Mouse (Mus musculus) heart, postnatal 10 days (tissue): Measurements from ENCODE around the gene Ano6. TPM values are rescaled to one million over a fixed set of nuclear protein-coding genes. Genes with fewer than 3 reads are reported as not detected.

ENCODE experiments used
- DNase-seq, 2 experiments: peaks; one replicate each; pipeline ENCODE4 v3.0.0; 2021
- intact Hi-C: fragments of 180-260 bp; cut with DNase I; formaldehyde crosslinking; loops from one replicate; pipeline ENCODE4 v1.15.1; 2025
- total RNA-seq, 2 experiments: library from RNA; stranded (reverse); gene quantifications; 2 replicates each; pipeline ENCODE4 v1.2.3; 2021

Ano6 gene
- total RNA-seq, 2 experiments from 2014 or later, result 42.8 to 43.7 TPM

DNA sequence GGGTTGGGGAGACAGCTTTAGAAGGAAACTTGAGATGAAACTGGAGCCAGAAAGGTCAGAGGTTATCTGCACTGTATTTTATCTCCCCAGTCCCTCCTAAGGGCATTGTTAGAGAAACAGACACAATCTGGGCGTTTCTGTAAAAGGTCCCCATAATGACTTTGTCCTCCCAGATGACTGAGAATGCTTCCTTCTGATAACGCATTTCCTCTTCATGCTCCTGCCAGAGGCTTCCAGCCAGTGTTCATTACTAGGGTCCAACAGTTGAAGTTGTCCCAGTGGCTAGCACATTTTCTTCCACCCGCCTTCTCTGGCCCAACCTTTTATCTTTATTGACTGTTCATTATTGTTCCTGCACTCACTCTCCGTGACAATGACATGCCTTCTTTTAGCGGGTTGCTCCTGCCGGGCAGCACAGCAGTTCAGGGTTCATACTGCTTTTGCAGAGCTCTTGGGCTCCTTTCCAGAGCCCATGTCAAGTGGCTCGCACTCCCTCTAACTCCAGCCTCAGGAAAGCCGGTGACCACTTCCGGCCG, 90.0 kb downstream of the Ano6 start:
- intact Hi-C loops, result loop anchor here (2.0 to 5.0 kb wide), 3 partner anchors 37 to 108 kb away; no protein-coding TSS in a partner anchor
- DNase-seq, result peak; percentile 68 to 73

DNA sequence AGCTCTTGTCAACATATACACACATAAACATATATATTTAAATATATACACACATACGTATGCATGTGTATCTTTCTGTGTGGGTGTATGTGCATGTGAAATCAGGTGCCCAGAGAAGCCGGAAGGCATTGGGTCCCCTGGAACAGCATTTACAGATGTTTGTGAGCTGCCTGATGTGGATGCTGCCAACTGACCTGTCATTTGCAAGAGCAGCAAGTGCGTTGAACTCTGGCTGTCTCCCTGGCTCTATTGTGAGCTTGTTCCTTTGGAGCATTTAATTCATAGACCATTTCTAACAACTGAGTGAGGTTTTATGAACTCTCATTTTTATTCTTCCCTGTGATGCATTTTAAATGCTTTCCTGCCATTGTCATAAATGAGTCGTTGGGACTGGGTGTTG, 91.8 kb downstream of the Ano6 start:
- DNase-seq, result no peak
- intact Hi-C loops, result loop anchor here (5.0 kb wide), 2 partner anchors 35 to 110 kb away; no protein-coding TSS in a partner anchor

DNA sequence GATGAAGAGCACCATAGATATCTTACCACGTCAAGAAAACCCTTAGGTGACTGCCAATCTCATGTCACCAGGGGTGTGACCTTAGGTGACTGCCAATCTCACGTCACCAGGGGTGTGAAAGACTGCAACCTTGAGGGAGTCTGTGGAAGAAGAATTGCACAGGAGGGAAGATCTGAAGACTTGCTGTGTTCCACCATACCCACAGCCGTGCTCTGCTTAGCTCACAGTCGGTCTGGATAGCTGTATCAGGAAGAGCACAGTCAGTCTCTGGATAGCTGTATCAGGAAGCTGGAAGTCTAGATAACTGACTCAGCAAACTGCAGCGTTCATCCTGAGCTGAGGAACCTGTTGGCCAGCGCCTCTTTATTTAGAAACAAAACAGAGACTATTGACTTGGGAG, 92.9 kb downstream of the Ano6 start:
- no peak for DNase-seq
- intact Hi-C loops, result loop anchor here (5.0 kb wide), 2 partner anchors 34 to 111 kb away; no protein-coding TSS in a partner anchor

DNA sequence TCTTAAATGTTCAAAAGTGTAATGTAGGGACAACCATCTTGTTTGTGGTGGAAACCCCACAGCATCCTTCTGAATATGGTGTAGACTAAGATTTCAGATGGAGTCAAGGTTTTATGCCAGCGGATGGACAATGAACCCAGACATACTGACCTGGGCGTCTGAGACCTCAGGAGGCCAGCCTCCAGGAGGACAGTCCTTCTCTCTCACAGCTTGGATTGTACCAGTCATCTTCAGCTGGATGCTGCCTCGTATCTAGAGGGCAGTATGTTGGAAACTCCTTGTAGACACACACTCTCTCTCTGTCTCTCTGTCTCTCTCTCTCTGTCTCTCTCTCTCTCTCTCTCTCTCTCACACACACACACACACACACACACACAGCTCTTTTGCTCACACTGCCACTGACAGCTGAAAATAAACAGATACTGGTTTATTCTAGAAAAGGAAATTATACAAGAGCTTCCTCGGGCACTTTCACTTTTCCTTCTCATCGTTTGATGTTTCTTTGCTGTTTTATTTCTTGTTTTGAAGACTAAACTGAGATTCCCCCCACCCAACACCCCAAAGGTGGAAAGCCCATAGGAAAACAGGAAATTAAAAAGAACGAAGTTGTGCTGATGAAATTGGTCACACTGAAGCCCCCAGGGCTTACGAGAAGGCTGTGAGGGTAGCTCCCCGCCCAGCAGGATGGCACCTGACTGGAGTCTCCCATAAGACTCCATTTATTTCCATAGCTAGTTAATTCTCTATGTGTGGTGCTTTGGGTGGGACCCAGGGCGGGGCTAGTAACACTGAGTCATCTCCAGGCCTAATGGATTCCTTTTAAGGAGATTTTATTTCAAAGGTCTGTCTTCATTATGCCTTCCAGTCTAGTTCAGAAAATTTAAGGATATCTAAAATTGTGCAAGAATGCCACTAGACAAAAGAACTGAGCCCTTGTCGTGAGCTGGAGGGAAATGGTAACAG, 94.3 kb downstream of the Ano6 start:
- intact Hi-C loops, result loop anchor here (5.0 kb wide), 2 partner anchors 32 to 113 kb away; no protein-coding TSS in a partner anchor

DNA sequence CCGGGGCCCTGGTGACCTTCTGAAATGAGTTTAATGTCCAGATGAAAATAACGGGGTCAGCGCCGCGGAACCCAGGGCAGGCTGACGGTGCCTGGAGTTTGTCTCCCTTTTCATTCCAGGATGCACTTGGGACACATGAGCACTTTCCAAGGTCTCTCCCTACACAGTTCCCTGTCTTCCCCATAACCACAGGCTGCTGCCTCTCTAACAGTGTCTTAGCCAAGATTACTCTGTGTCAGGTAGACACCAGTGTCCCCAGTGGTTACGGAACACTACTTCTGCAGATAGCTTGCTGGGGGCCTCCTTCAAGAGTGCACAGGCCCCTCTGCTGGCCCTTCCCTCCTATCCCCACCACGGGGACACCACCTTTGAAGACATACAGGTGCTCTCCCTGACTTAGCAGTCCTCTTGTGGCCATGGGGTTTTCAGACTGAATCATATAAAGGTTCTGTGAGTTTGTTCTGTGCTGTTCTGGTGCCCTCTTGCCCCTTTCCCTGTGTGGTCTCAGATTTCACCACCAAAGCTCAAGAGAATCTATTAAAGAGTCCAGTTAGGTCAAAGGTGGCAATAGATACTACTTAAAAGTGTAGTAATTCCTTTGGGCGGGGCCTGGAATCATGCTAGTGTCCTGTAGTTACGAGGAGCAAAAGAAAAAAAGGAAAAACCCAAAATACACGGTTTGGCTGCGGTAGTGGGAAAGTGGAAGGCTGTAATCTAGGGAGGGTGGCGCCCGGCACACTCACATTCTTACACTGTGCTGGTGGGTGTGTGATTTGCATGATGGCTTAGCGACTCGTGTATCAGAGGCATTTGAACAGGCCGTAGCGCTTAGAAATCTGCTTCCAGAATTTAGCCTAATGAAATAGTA, 95.5 kb downstream of the Ano6 start:
- no peak for DNase-seq
- intact Hi-C loops, result loop anchor here (2.0 kb wide), 1 partner anchor 17 kb away; no protein-coding TSS in a partner anchor

More for the DNA sequence above, 94.3 kb downstream of the Ano6 start:
- no peak for DNase-seq

DNA sequence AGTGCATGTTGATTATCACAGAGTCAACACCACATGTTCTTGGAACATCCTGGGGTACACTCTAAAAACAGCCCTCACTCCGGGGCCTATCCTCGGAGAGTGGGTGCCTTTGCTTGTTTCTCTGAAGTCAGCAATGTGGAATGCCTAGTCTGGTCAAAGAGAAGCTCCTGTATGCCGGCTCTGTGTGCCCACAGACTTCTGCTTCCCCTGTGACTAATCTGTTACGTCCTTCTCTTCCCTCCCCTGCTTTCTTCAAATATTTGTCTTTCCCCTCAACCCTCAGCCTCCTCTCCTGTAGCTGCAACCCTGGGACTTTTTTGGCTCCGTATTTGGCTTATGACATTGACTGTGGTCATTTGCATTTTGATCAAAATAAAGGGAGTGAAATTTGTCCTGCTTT, 96.7 kb downstream of the Ano6 start:
- DNase-seq, result peak in 1 of 2 experiments; percentile 22
- intact Hi-C loops, result loop anchor here (2.0 kb wide), 1 partner anchor 15 kb away; no protein-coding TSS in a partner anchor

DNA sequence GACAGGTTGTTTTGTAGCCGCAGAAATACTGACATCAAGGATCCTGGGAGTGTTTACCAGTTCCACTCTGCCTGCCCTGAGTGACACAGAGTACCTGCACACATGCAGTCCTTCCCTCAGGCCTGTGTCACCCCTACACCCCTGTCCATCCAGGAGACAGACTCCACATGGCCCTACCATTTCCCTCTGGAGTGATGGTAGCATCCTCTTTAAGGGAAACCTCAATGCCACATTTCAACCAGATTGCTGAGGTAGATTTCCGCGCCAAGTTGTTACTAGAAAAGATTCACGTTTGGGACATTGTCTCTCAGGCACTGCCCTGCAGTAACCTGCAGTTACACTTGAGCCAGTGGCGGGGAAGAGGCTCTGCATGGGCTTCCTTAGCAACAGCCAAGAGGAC, 97.9 kb downstream of the Ano6 start:
- no peak for DNase-seq
- intact Hi-C loops, result no loop called here

DNA sequence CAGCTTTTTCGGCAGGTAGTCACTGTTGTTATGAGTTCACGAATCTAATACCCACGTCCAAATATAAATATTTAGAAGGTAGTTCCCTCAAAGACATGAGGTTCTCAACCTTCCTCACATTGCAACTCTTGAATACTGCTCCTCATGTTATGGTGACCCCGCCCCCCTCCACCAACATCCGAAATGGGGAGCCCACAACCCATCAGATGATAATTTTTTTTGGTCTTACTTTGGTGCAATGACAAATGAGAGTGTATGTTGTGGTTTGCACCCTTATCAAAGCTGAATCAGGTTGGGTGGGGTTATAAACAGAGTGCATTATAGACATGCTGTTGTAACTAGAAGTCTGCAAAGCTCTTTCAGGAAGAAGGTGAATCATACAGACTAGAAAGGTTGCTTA, 99.7 kb downstream of the Ano6 start:
- DNase-seq, result no peak
- intact Hi-C loops, result no loop called here

DNA sequence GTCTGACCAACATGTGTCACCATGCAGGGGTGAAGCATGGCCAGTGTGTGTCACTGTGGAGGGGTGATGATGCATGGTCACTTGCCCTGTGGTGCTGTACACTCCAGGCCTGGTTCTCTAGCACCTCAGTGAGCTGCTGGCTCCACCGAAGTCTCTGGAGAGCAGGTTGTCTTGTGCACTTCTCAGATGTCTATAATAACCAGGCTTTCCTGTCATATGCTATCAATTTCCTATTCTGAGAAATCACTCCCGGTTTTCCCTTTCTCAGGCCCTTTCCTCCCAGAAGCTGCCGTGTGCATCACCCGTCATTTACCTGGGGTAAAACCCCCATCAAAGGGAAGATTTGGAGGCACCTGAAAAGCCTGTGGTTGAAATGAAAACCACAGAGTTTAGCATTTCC, 101.5 kb downstream of the Ano6 start:
- no peak for DNase-seq
- intact Hi-C loops, result no loop called here

DNA sequence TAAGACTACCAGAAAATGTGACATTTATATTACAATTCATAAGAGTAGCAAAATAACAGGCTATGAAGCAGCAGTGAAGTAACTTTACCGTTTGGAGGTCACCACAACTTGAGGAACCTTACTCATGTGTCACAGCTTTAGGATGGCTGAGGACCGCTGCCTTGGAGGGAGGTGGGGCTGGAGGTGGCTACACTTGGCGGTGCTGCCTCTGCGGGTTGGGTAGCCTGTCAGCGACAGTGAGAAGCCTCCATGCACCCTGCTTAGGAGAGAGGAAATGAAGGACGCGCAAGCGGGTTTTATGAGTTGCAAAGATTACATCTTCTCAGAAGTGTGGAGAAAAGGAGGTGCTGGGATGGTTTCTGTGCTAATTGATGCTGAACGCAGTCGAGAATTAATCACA, 102.3 kb downstream of the Ano6 start:
- no peak for DNase-seq
- intact Hi-C loops, result no loop called here

DNA sequence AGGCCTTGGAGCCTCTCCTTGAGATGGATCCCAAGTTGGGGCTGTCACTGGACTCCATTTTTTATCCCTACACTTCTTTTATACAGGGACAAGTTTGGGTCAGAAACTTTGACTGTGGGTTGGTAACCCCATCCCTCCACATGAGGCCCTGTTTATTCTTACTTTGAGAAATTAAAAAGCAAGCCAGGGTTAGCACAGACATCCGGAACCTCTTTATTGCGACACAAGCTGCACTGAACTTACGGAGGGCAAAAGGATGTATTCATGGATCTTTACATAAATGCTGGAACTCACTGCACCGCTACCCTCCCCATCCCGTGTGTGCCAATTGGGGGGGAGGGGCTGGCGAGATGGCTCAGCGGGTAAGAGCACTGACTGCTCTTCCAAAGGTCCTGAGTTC, 105.1 kb downstream of the Ano6 start:
- intact Hi-C loops, result no loop called here
- no peak for DNase-seq

DNA sequence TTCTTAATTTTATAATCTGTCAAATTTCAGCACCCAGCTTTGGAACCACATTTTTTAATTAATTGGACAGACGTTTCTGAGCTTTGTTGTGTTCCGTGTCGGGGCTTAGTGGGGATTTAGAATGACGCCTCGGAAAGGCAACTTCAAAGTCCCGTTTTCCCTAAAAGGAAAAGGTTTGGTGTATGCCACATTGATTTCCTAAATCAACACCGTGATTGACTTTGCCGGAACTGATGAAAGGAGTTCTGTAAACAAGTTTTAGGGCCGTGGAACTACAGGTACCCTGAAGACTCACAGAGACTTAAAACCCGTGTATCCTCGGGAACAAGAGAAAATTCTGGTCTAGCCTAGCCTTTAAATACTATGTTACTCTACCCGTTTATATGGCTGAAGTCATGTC, 107.0 kb downstream of the Ano6 start:
- intact Hi-C loops, result no loop called here
- no peak for DNase-seq

DNA sequence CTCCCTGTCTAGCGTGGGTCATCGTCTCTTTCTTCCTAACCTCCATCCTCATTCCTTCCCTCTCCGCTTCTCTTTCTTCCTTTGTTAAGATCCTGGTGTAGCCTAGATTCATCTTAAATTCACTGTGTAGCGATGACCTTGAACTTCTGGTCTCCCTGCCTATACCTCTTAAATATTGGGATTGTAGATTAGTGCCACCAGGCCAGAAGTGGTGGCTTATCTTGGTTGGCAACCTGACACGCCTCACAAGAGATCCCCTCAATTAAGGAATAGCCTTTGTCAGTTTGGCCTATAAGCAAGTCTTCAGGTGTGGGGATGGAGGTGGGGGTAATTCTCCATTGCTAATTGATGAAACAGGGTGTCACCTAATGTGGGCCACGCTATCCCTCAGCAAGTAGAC, 107.8 kb downstream of the Ano6 start:
- intact Hi-C loops, result no loop called here
- DNase-seq, result no peak

DNA sequence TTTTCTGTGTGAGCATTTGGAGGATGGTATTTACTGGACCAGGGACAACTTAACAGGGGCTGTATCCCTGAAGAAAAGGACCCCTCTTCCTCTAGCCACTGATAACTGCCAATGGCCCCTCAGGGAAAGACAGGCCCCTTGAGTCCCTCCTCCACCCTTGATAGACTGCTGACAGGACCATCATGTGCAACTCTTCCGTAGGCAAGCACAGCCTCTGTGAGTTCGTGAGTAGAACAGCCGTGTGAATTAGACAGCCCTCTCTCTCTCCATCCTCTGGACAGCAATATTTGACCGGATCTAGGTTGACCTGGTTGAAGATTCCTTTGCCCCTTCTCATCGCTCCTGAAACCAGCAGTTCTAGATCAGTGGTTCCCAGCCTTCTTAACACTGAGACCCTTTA, 111.8 kb downstream of the Ano6 start:
- no peak for DNase-seq
- intact Hi-C loops, result loop anchor here (2.0 kb wide), 1 partner anchor 16 kb away; no protein-coding TSS in a partner anchor

DNA sequence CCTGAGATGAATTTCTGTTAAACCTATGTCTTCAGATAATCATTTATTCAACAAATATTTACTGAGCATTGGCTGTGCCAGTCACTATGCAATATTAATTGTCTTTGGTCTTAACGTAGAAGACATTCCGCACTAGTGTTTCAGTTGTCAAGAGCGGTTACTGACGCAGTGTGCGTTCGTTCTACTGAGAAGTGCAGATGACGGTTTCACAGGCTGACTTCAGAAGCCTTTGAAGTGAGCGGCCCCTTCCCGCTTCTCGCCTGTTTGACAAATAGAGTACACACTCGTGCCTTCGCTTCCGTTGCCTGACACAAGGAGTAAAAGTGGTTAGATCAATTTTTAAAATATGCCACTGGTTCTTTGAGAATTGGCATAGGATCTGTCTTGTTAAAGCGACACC, 113.6 kb downstream of the Ano6 start:
- intact Hi-C loops, result no loop called here
- no peak for DNase-seq

DNA sequence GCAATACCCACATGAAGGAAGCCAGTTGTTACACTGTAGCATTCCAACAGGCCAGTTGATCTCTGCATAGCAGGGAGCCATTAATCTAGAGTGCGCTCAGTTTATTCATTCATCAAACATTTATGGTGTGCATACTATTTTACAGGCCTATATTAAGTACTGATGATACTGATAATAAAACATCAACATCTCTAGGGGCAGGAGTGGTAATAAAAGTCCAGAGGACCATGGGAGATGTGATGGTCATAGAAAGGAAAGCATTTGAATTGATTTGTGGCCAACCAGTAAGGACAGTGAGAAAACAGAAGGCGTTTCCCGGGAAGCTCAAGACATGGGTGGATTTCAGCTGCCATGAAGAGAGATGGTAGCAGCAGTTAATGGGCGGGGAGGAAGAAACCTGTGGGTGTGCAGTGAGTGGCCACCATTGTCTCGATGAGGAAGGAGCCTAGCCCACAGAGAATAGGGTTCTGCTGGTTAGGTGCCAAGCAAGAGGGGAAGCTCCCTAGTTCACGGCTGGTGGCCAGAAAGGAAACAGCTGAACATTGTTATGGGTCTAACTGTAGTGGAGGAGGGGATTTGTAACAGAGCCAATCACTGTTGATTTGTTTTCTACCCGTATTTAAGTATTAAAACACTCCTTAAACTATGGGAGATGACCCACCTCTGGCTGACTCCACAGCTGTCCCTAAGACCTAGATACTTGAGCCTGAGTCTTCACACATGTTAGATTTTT, 115.5 kb downstream of the Ano6 start:
- intact Hi-C loops, result loop anchor here (1.0 kb wide), 1 partner anchor 115 kb away; no protein-coding TSS in a partner anchor
- DNase-seq, result peak; percentile 82 to 86

DNA sequence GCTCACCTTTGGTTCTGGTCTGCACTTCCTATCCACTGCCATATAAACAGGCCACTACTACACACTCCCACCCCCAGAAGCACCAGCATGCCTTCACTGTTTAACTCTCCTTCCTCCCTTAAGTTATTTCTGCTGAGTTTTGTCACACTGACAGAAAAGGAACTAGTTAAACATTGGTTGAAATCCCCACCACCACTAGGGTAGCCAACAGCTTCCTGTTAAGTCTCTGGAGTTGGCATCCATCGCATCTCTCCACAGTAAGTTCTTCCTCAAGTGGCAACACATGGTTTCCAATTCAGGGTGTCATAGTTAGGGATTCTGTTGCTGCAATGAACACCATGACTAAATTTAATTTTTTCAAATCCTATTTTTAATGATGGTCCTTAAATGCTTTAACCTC, 116.2 kb downstream of the Ano6 start:
- intact Hi-C loops, result loop anchor here (1.0 kb wide), 1 partner anchor 116 kb away; no protein-coding TSS in a partner anchor

DNA sequence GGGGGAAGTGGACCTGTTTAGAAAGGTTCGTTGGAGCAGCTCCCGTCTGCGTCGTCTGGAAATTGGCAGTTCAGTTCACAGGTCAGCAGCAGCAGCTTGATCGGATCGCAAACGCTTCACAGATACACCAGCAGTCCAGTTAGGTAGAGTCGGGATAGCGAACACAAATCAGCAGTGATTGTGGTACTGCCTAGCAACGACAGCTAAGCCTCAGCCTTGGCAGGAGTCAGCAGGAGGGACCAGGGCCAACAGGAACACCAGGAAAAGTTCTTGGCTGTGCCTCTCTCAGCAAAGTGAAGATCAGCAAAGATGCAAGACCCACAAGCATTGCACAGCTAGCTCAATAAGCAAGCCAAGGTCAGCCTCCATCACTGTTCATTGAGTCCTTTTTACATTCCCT, 116.7 kb downstream of the Ano6 start:
- intact Hi-C loops, result no loop called here
- peak; percentile 84 to 87 for DNase-seq

More for the DNA sequence above, 116.2 kb downstream of the Ano6 start:
- no peak for DNase-seq

DNA sequence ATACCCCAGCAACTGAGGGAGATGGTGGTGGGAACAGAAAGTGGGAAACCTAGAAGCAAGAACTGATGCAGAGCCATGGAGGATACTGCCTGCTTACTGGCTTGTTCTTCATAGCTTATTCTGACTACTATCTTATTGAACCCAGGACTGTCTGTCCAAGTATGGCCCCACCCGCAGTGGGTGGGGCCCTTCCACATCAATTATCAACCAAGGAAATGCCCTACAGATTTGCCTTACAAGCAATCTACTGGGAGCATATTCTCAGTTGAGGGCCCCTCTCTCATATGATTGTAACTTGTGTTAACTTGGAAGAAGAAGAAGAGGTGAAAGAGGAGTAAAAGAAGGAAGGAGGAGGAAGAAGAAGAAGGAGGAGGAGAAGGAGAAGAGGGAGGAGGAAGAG, 117.3 kb downstream of the Ano6 start:
- DNase-seq, result no peak
- intact Hi-C loops, result no loop called here
